ENCODE assay signal across 8 mouse cellular contexts in the genomic region with DNA sequence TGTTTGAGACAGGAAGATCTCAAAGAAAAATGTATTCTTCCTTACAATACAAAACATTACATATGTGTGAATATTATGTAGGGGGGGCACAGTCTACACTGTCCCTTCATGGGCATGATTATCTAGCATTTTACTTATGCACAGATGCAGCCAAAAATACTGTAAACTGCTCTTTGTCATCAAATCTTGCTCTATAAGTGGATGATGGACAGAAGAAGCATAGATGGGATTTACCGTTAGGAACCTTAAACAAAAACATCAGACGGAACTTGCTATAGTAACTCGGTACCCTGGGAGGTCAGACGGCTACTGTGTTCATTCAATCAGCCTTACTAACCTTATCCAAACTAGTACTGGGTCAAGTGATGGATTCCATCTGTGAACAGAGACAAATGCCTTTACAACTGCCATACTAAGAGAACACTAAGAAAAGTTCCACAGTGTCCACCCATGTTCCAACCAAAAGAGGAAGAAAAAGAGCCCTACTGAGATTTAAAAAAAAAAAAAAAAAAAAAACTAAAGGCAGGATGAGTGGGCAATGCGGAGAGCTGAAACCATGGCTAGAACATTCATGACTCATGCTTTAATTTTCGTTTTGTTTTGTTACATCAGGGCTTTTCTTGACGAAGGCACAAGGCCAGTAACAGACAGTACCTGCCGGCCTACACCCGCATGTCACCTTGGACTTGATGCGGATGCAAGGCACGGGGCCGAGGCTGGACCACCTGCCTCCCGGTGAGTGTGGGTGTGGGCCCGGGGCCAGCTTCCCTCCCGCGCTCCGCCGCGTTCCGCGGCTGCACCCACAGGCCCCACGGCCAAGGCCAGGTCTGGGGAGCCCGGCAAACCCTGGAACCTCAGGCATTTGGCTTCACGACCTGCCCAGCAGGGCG. TPM values are rescaled to one million over a fixed set of nuclear protein-coding genes. Genes with fewer than 3 reads are reported as not detected.
DNase-seq lines count a peak whose midpoint lies in the region; ATAC-seq lines count a peak whose summit lies in the region.

No protein-coding gene starts in this region.

- ATAC-seq in kidney, embryonic 14.5 days (ENCODE audit: low FRiP score, low TSS enrichment) = peak; percentile 86
- ATAC-seq in hindbrain, embryonic 14.5 days (ENCODE audit: low FRiP score) = peak; percentile 87
- ATAC-seq in midbrain, embryonic 15.5 days (replicated peaks) = peak; percentile 88

- no peaks in the 10 kb centered on the region for H3K36me3 ChIP-seq in kidney, embryonic 14.5 days (ENCODE audit: control insufficient read depth, insufficient read depth, low read length)
- H3K36me3 ChIP-seq in hindbrain, embryonic 14.5 days (replicated peaks; ENCODE audit: control insufficient read depth, insufficient read depth) = no peaks in the 10 kb centered on the region
- H3K36me3 ChIP-seq in midbrain, embryonic 15.5 days (replicated peaks) = no peaks in the 10 kb centered on the region

- H3K9me3 ChIP-seq in kidney, embryonic 14.5 days (ENCODE audit: control insufficient read depth, low read length) = no peaks in the 10 kb centered on the region
- H3K9me3 ChIP-seq in hindbrain, embryonic 14.5 days (ENCODE audit: control insufficient read depth, low read length) = no peaks in the 10 kb centered on the region
- no peaks in the 10 kb centered on the region for H3K9me3 ChIP-seq in midbrain, embryonic 15.5 days

- H3K4me2 ChIP-seq in kidney, embryonic 14.5 days (replicated peaks; ENCODE audit: low read depth, low read length) = peak overlapping the region; percentile 59
- H3K4me2 ChIP-seq in hindbrain, embryonic 14.5 days (replicated peaks) = peak overlapping the region; percentile 76
- H3K4me2 ChIP-seq in midbrain, embryonic 15.5 days = peak overlapping the region; percentile 57

- H3K4me1 ChIP-seq in kidney, embryonic 14.5 days (ENCODE audit: control insufficient read depth, insufficient read depth, low read length) = peaks cover 21% of the 10 kb centered on the region
- H3K4me1 ChIP-seq in hindbrain, embryonic 14.5 days (replicated peaks; ENCODE audit: control insufficient read depth, insufficient read depth, low read length) = peaks cover 33% of the 10 kb centered on the region
- peaks cover 25% of the 10 kb centered on the region for H3K4me1 ChIP-seq in midbrain, embryonic 15.5 days

- no peak for DNase-seq in kidney, postnatal 25 days
- peak; percentile 30 for DNase-seq in adipocyte (ENCODE audit: low spot score)
- DNase-seq in hindbrain, embryonic 14.5 days (ENCODE audit: low spot score) = peak; percentile 49
- DNase-seq in urinary bladder, postnatal 14 days (ENCODE audit: low spot score) = no peak
- DNase-seq in adrenal gland, postnatal 14 days = no peak
- no peak for DNase-seq in kidney, adult 11 months

- peak overlapping the region; percentile 82 for H3K9ac ChIP-seq in kidney, embryonic 14.5 days (ENCODE audit: low read depth, low read length)
- peak overlapping the region; percentile 99 for H3K9ac ChIP-seq in hindbrain, embryonic 14.5 days
- H3K9ac ChIP-seq in midbrain, embryonic 15.5 days = peak overlapping the region; percentile 75

- peak overlapping the region; percentile 63 for H3K27ac ChIP-seq in kidney, embryonic 14.5 days (ENCODE audit: low read depth, low read length)
- peak overlapping the region; percentile 91 for H3K27ac ChIP-seq in hindbrain, embryonic 14.5 days
- H3K27ac ChIP-seq in midbrain, embryonic 15.5 days = peak overlapping the region; percentile 86

- H3K4me3 ChIP-seq in kidney, embryonic 14.5 days (ENCODE audit: low read length) = peak overlapping the region; percentile 67
- H3K4me3 ChIP-seq in hindbrain, embryonic 14.5 days (replicated peaks; ENCODE audit: low read length) = peak overlapping the region; percentile 91
- peak overlapping the region; percentile 58 for H3K4me3 ChIP-seq in midbrain, embryonic 15.5 days

- H3K27me3 ChIP-seq in kidney, embryonic 14.5 days (ENCODE audit: control insufficient read depth, insufficient read depth, low read length) = no peaks in the 10 kb centered on the region
- no peaks in the 10 kb centered on the region for H3K27me3 ChIP-seq in hindbrain, embryonic 14.5 days (ENCODE audit: control insufficient read depth, insufficient read depth, low read length)
- no peaks in the 10 kb centered on the region for H3K27me3 ChIP-seq in midbrain, embryonic 15.5 days (replicated peaks)

- under 1% methylated on average over 25 of the region's 25 CpGs for WGBS in kidney, embryonic 14.5 days
- under 1% methylated on average over 25 of the region's 25 CpGs for WGBS in hindbrain, embryonic 14.5 days
- under 1% methylated on average over 24 of the region's 25 CpGs for WGBS in midbrain, embryonic 15.5 days

RNA-seq across cellular contexts. Expression of a gene that starts 0.6 kb away (rescaled TPM):
- polyA plus RNA-seq in kidney, embryonic 14.5 days (2014; fragmentation: Nextera tagmentation; extraction: Ambion mirVana) = 107 and 112 TPM in 2 replicates
- polyA plus RNA-seq in hindbrain, embryonic 14.5 days (2014; fragmentation: Nextera tagmentation; extraction: Ambion mirVana) = 214 and 223 TPM in 2 replicates
- polyA plus RNA-seq in midbrain, embryonic 15.5 days (2015; fragmentation: Nextera tagmentation; extraction: Ambion mirVana) = 204 and 208 TPM in 2 replicates
- 26.9 and 27.8 TPM in 2 replicates for total RNA-seq in adrenal gland, postnatal 14 days (2021)

Comparison
In these comparisons a context has a peak if more than half of its experiments do, and no peak if none do; other contexts are left out.
1. DNase-seq: peak in adipocyte (single experiment) and hindbrain, embryonic 14.5 days (single experiment); none in kidney, postnatal 25 days (0 of 2), urinary bladder, postnatal 14 days (single experiment), adrenal gland, postnatal 14 days (single experiment) and kidney, adult 11 months (single experiment).
2. Peak in every context shown above with its lines, with median percentiles within 50 percentile points of each other: ATAC-seq, H3K27ac ChIP-seq, H3K4me2 ChIP-seq, H3K4me3 ChIP-seq and H3K9ac ChIP-seq.